Mouse (Mus musculus) hindbrain, embryonic 16.5 days (tissue): ENCODE measurements around the gene Cxadr. TPM values are rescaled to one million over a fixed set of nuclear protein-coding genes. Genes with fewer than 3 reads are reported as not detected.

Experiments used
- ATAC-seq: fragments of 200-750 bp; cut with Nextera tagmentation; 2 replicates; pipeline ENCODE4 v1.8.0; 2017; ENCODE audit warnings: moderate TSS enrichment, moderate library complexity
- H3K27ac ChIP-seq: fragments of 300-500 bp; sonication (generic); 2 replicates; pipeline ENCODE4 v1.5.1; 2014; ENCODE audit warnings: low read depth, mild to moderate bottlenecking, control low read depth, low read length, moderate library complexity
- H3K27me3 ChIP-seq: fragments of 300-500 bp; sonication (generic); replicated peaks from 2 replicates; pipeline ENCODE4 v1.6.1; 2014; ENCODE audit warnings: low read length; ENCODE audit not compliant: control insufficient read depth, insufficient read depth
- H3K36me3 ChIP-seq: fragments of 300-500 bp; sonication (generic); 2 replicates; pipeline ENCODE4 v1.6.1; 2014; ENCODE audit warnings: mild to moderate bottlenecking, low read length, moderate library complexity, mixed read lengths; ENCODE audit not compliant: control insufficient read depth, insufficient read depth
- H3K4me1 ChIP-seq: fragments of 300-500 bp; sonication (generic); 2 replicates; pipeline ENCODE4 v1.6.1; 2014; ENCODE audit warnings: low read depth, low read length; ENCODE audit not compliant: control insufficient read depth, insufficient read depth
- H3K4me2 ChIP-seq: fragments of 300-500 bp; sonication (generic); 2 replicates; pipeline ENCODE4 v1.6.1; 2014; ENCODE audit warnings: mild to moderate bottlenecking, low read length, control low read depth, moderate library complexity
- H3K4me3 ChIP-seq: fragments of 300-500 bp; sonication (generic); 2 replicates; pipeline ENCODE4 v1.5.1; 2014; ENCODE audit warnings: mild to moderate bottlenecking, low read length, control low read depth, moderate library complexity
- H3K9ac ChIP-seq: fragments of 300-500 bp; sonication (generic); 2 replicates; pipeline ENCODE4 v1.6.1; 2014; ENCODE audit warnings: low read depth, mild to moderate bottlenecking, control low read depth, low read length, moderate library complexity
- H3K9me3 ChIP-seq: fragments of 300-500 bp; sonication (generic); 2 replicates; pipeline ENCODE4 v1.6.1; 2014; ENCODE audit warnings: mild to moderate bottlenecking, low read length, moderate library complexity; ENCODE audit not compliant: control insufficient read depth
- WGBS: fragments of 180-500 bp; shearing (Covaris S2); extraction: QIAGEN DNeasy Blood & Tissue Kit; methylation state at CpG from one replicate; pipeline ENCODE4 v1.1.7; 2014; 5-methylcytosine and 5-hydroxymethylcytosine counted together
- polyA plus RNA-seq: library from polyadenylated mRNA; unstranded; fragments of >200 nt; fragmentation: Nextera tagmentation; extraction: Ambion mirVana; gene quantifications from 2 replicates; pipeline ENCODE4 v1.2.1, GENCODE M21; 2015

Cxadr gene
- polyA plus RNA-seq, 1 experiment from 2014 or later, result 144 TPM

GRCm38 (mm10) chr16:78301831-78302677 is 765 bp downstream of the Cxadr start:
- Histone ChIP-seq H3K36me3 (no peaks in the 10 kb centered on the region), H3K27me3 (no peaks in the 10 kb centered on the region), H3K4me3 (peak overlapping the region; percentile 89), H3K9ac (peak overlapping the region; percentile 95), H3K4me1 (peaks cover 15% of the 10 kb centered on the region), H3K9me3 (no peaks in the 10 kb centered on the region), H3K4me2 (peak overlapping the region; percentile 87), H3K27ac (peak overlapping the region; percentile 96)
- WGBS, result under 1% methylated on average over 61 of the region's 65 CpGs
- ATAC-seq, result peak; percentile 68

GRCm38 (mm10) chr16:78302678-78303050 is 1.4 kb downstream of the Cxadr start:
- Histone ChIP-seq H3K4me1 (peaks cover 15% of the 10 kb centered on the region), H3K27ac (peak overlapping the region; percentile 96), H3K27me3 (no peaks in the 10 kb centered on the region), H3K4me2 (peak overlapping the region; percentile 87), H3K36me3 (no peaks in the 10 kb centered on the region), H3K9me3 (no peaks in the 10 kb centered on the region), H3K4me3 (peak overlapping the region; percentile 89), H3K9ac (peak overlapping the region; percentile 95)
- 1% methylated on average over 10 of the region's 10 CpGs for WGBS
- no peak for ATAC-seq

- no peak overlapping the region for H3K4me3 ChIP-seq
- H3K9ac ChIP-seq, result no peak overlapping the region
- peaks cover 15% of the 10 kb centered on the region for H3K4me1 ChIP-seq
- no peaks in the 10 kb centered on the region for H3K27me3 ChIP-seq
- no peak for ATAC-seq
- 85% methylated on average over 12 of the region's 12 CpGs for WGBS
- H3K27ac ChIP-seq, result no peak overlapping the region
- H3K36me3 ChIP-seq, result no peaks in the 10 kb centered on the region; the same call in 1 of the 2 replicates
- no peak overlapping the region for H3K4me2 ChIP-seq
- no peaks in the 10 kb centered on the region for H3K9me3 ChIP-seq
These were observed 4.4 kb downstream of the Cxadr start for GRCm38 (mm10) chr16:78305606-78306100.

GRCm38 (mm10) chr16:78306606-78307005 is 5.3 kb downstream of the Cxadr start:
- Histone ChIP-seq H3K4me1 (peaks cover 15% of the 10 kb centered on the region), H3K36me3 (no peaks in the 10 kb centered on the region; the same call in 1 of the 2 replicates), H3K9ac (no peak overlapping the region), H3K27me3 (no peaks in the 10 kb centered on the region), H3K4me2 (no peak overlapping the region), H3K27ac (no peak overlapping the region), H3K9me3 (no peaks in the 10 kb centered on the region), H3K4me3 (no peak overlapping the region)
- no peak for ATAC-seq
- WGBS, result 87% methylated on average over 8 of the region's 8 CpGs

- no peak overlapping the region for H3K4me2 ChIP-seq
- WGBS, result 95% methylated on average over 16 of the region's 16 CpGs
- H3K27me3 ChIP-seq, result no peaks in the 10 kb centered on the region
- no peak overlapping the region for H3K27ac ChIP-seq
- no peak for ATAC-seq
- H3K9me3 ChIP-seq, result no peaks in the 10 kb centered on the region
- H3K4me1 ChIP-seq, result peaks cover 15% of the 10 kb centered on the region
- no peak overlapping the region for H3K4me3 ChIP-seq
- no peak overlapping the region for H3K9ac ChIP-seq
- no peaks in the 10 kb centered on the region; the same call in 1 of the 2 replicates for H3K36me3 ChIP-seq
These were observed 6.3 kb downstream of the Cxadr start for GRCm38 (mm10) chr16:78307476-78308192.

- Histone ChIP-seq H3K9ac (no peak overlapping the region), H3K4me1 (peaks cover 11% of the 10 kb centered on the region), H3K27me3 (no peaks in the 10 kb centered on the region), H3K4me3 (no peak overlapping the region), H3K27ac (no peak overlapping the region), H3K4me2 (no peak overlapping the region), H3K9me3 (no peaks in the 10 kb centered on the region), H3K36me3 (no peaks in the 10 kb centered on the region; the same call in 1 of the 2 replicates)
- no peak for ATAC-seq
- WGBS, result 92% methylated on average over 6 of the region's 6 CpGs
These were observed 8.0 kb downstream of the Cxadr start for GRCm38 (mm10) chr16:78309258-78309657.

GRCm38 (mm10) chr16:78313135-78313887 is 12.0 kb downstream of the Cxadr start:
- no peaks in the 10 kb centered on the region; the same call in 1 of the 2 replicates for H3K36me3 ChIP-seq
- H3K9me3 ChIP-seq, result no peaks in the 10 kb centered on the region
- peak overlapping the region; percentile 25 for H3K4me2 ChIP-seq
- 27% methylated on average over 16 of the region's 16 CpGs for WGBS
- no peak overlapping the region for H3K9ac ChIP-seq
- no peaks in the 10 kb centered on the region for H3K27me3 ChIP-seq
- 0 out of 2 replicates have a peak, but pooled peaks have one; percentile 16 for ATAC-seq
- no peak overlapping the region for H3K4me3 ChIP-seq
- H3K27ac ChIP-seq, result no peak overlapping the region
- peaks cover 8% of the 10 kb centered on the region for H3K4me1 ChIP-seq

- WGBS, result 27% methylated on average over 6 of the region's 6 CpGs
- no peak overlapping the region for H3K9ac ChIP-seq
These were observed 12.7 kb downstream of the Cxadr start for GRCm38 (mm10) chr16:78314026-78314425.

More at GRCm38 (mm10) chr16:78314026-78314425, 12.7 kb downstream of the Cxadr start:
- Histone ChIP-seq H3K27me3 (no peaks in the 10 kb centered on the region), H3K36me3 (no peaks in the 10 kb centered on the region; the same call in 1 of the 2 replicates), H3K4me1 (peaks cover 8% of the 10 kb centered on the region), H3K4me2 (peak overlapping the region; percentile 25), H3K27ac (no peak overlapping the region), H3K4me3 (0 out of 2 replicates have a peak overlapping the region, but pooled peaks have one; percentile 2), H3K9me3 (no peaks in the 10 kb centered on the region)
- ATAC-seq, result no peak
